ENCODE assay signal across 9 mouse cellular contexts in genomic region chr11:98031443-98031770, GRCm38 (mm10). TPM values are rescaled to one million over a fixed set of nuclear protein-coding genes. Genes with fewer than 3 reads are reported as not detected.
DNase-seq lines count a peak whose midpoint lies in the region; ATAC-seq and TF ChIP-seq lines count a peak whose summit lies in the region.
"Had no signal": no experiment of that assay in that cellular context is flagged by ENCODE, and none has a peak within 500 bp of the region (broad histone marks: within the 10 kb centered on the region; RNA-seq: fewer than 3 reads in every experiment).

No protein-coding gene starts in this region.

- DNase-seq in heart, adult 8-10 months (ENCODE audit: low spot score) = peak; percentile 76
- DNase-seq in heart, postnatal 25 days (ENCODE audit: low spot score) = no peak
- DNase-seq in NIH3T3 (ENCODE audit: low read depth) = peak; percentile 93
- peak; percentile 84 to 90 for DNase-seq in cerebellum, postnatal 25 days
- DNase-seq in heart, postnatal 14 days = peak; percentile 79 to 89
- DNase-seq in left cerebral cortex, adult 2 months (ENCODE audit: extremely low spot score in 1 of 2, low spot score in 2 of 2) = peak; percentile 68 to 80
- peak; percentile 88 for DNase-seq in midbrain, postnatal 0 days (ENCODE audit: low spot score)
- peak; percentile 48 for DNase-seq in testis, postnatal 14 days (ENCODE audit: low spot score)

- peaks cover 10% of the 10 kb centered on the region; the same call in 1 of the 2 replicates for H3K4me1 ChIP-seq in midbrain, postnatal 0 days (ENCODE audit: insufficient read depth, low read length)

- H3K4me3 ChIP-seq in left cerebral cortex, adult 2 months = no peak overlapping the region
- H3K4me3 ChIP-seq in midbrain, postnatal 0 days (ENCODE audit: low read depth, low read length) = no peak overlapping the region
- H3K4me3 ChIP-seq: embryonic facial prominence, embryonic 12.5 days had no signal

- TF ChIP-seq CTCF in left cerebral cortex, adult 2 months (IDR thresholded peaks at IDR 0.05) = peak; percentile 88
- TF ChIP-seq CTCF in midbrain, postnatal 0 days (IDR thresholded peaks at IDR 0.05) = peak; percentile 90

- H3K36me3 ChIP-seq in midbrain, postnatal 0 days (ENCODE audit: insufficient read depth, low read length) = peaks cover 23% of the 10 kb centered on the region

- H3K9me3 ChIP-seq in midbrain, postnatal 0 days (ENCODE audit: low read length) = no peaks in the 10 kb centered on the region
- H3K9me3 ChIP-seq: embryonic facial prominence, embryonic 12.5 days had no signal

- ATAC-seq in midbrain, postnatal 0 days (ENCODE audit: low FRiP score) = no peak

- H3K27ac ChIP-seq in left cerebral cortex, adult 2 months = no peak overlapping the region
- no peak overlapping the region for H3K27ac ChIP-seq in midbrain, postnatal 0 days (ENCODE audit: low read depth, low read length)

- H3K9ac ChIP-seq in midbrain, postnatal 0 days (replicated peaks; ENCODE audit: low read length, poor library complexity, severe bottlenecking) = no peak overlapping the region
- H3K9ac ChIP-seq: embryonic facial prominence, embryonic 12.5 days had no signal

- intact Hi-C loops in heart, postnatal 25 days (cut with DNase I) = loop anchor here (1.0 to 5.0 kb wide), 2 partner anchors 44 to 161 kb away; partner anchors contain the start of gene Med1
- intact Hi-C loops in heart, postnatal 14 days (cut with DNase I) = loop anchor here (1.0 to 5.0 kb wide), 3 partner anchors 44 to 171 kb away; partner anchors contain the start of gene Cdk12
- intact Hi-C loops in left cerebral cortex, adult 2 months (cut with DNase I) = loop anchor here (1.0 to 10.0 kb wide), 2 partner anchors 44 to 113 kb away; no protein-coding TSS in a partner anchor

- H3K27me3 ChIP-seq in midbrain, postnatal 0 days (ENCODE audit: insufficient read depth, low read length) = no peaks in the 10 kb centered on the region

- WGBS in midbrain, postnatal 0 days = 3% methylated on average over 5 of the region's 5 CpGs

- H3K4me2 ChIP-seq in midbrain, postnatal 0 days (ENCODE audit: low read depth, low read length, poor library complexity, severe bottlenecking) = no peak overlapping the region
- H3K4me2 ChIP-seq: embryonic facial prominence, embryonic 12.5 days had no signal

RNA-seq across cellular contexts. Expression of gene Rpl19, which starts 4.9 kb away (rescaled TPM):
- 100 to 1,000 TPM; 503 to 616 (median 589) TPM for total RNA-seq in heart, adult 8-10 months (2022)
- 100 to 1,000 TPM; 539 to 575 TPM for total RNA-seq in heart, postnatal 25 days (2021)
- 100 to 1,000 TPM; 538 to 580 TPM for total RNA-seq in heart, postnatal 14 days (2021)
- 100 to 1,000 TPM; 560 to 591 TPM for total RNA-seq in left cerebral cortex, adult 2 months (2021)
- total RNA-seq in midbrain, postnatal 0 days (2014; rRNA removed) = 597 and 686 TPM in 2 replicates
- polyA plus RNA-seq in midbrain, postnatal 0 days (2015; fragmentation: Nextera tagmentation; extraction: Ambion mirVana) = 591 and 620 TPM in 2 replicates

RNA-seq across cellular contexts. Expression of gene Cacnb1, which starts 8.6 kb away (rescaled TPM):
- 1 to 10 TPM; 6.2 to 8.5 (median 6.5) TPM for total RNA-seq in heart, adult 8-10 months (2022)
- total RNA-seq in heart, postnatal 25 days (2021) = 1 to 10 TPM; 6.0 to 6.8 TPM
- total RNA-seq in heart, postnatal 14 days (2021) = 1 to 10 TPM; 5.5 to 6.9 TPM
- 100 to 1,000 TPM; 150 to 170 TPM for total RNA-seq in left cerebral cortex, adult 2 months (2021)
- 89.1 and 96.4 TPM in 2 replicates for total RNA-seq in midbrain, postnatal 0 days (2014; rRNA removed)
- 61.1 and 63.2 TPM in 2 replicates for polyA plus RNA-seq in midbrain, postnatal 0 days (2015; fragmentation: Nextera tagmentation; extraction: Ambion mirVana)

RNA-seq across cellular contexts. Expression of gene Stac2, which starts 21.9 kb away (rescaled TPM):
- under 1 TPM; 0.16 to 0.23 (median 0.19) TPM for total RNA-seq in heart, adult 8-10 months (2022)
- total RNA-seq in heart, postnatal 25 days (2021) = under 1 TPM; 0.13 to 0.25 TPM
- total RNA-seq in heart, postnatal 14 days (2021) = under 1 TPM; 0.27 to 0.43 TPM
- total RNA-seq in left cerebral cortex, adult 2 months (2021) = 10 to 100 TPM; 97.3 to 99.9 TPM
- total RNA-seq in midbrain, postnatal 0 days (2014; rRNA removed) = 4.4 and 8.3 TPM in 2 replicates
- 3.5 and 4.1 TPM in 2 replicates for polyA plus RNA-seq in midbrain, postnatal 0 days (2015; fragmentation: Nextera tagmentation; extraction: Ambion mirVana)

RNA-seq across cellular contexts. Expression of gene Arl5c, which starts 35.4 kb away (rescaled TPM):
- total RNA-seq in heart, adult 8-10 months (2022) = under 1 TPM; 0.22 to 0.87 (median 0.45) TPM
- total RNA-seq in heart, postnatal 25 days (2021) = under 1 TPM; 0.57 to 0.92 TPM
- total RNA-seq in heart, postnatal 14 days (2021) = 1 to 10 TPM; 1.6 to 6.2 TPM
- total RNA-seq in left cerebral cortex, adult 2 months (2021) = 1 to 10 TPM; 1.2 TPM
- 1.1 and 2.9 TPM in 2 replicates for total RNA-seq in midbrain, postnatal 0 days (2014; rRNA removed)
- 2.9 and 4.5 TPM in 2 replicates for polyA plus RNA-seq in midbrain, postnatal 0 days (2015; fragmentation: Nextera tagmentation; extraction: Ambion mirVana)

RNA-seq across cellular contexts. Expression of gene Plxdc1, which starts 45.2 kb away (rescaled TPM):
- 1 to 10 TPM; 2.7 to 4.5 (median 3.4) TPM for total RNA-seq in heart, adult 8-10 months (2022)
- total RNA-seq in heart, postnatal 25 days (2021) = 1 to 10 TPM; 5.4 to 6.0 TPM
- 1 to 10 TPM; 7.3 TPM for total RNA-seq in heart, postnatal 14 days (2021)
- total RNA-seq in left cerebral cortex, adult 2 months (2021) = 10 to 100 TPM; 35.2 to 37.1 TPM
- 2.4 and 3.1 TPM in 2 replicates for total RNA-seq in midbrain, postnatal 0 days (2014; rRNA removed)
- polyA plus RNA-seq in midbrain, postnatal 0 days (2015; fragmentation: Nextera tagmentation; extraction: Ambion mirVana) = 4.9 and 5.6 TPM in 2 replicates

Comparison
In these comparisons a context has a peak if more than half of its experiments do, and no peak if none do; other contexts are left out.
1. RNA of gene Stac2, which starts 21.9 kb away (total RNA-seq): 97.3 to 99.9 TPM in left cerebral cortex, adult 2 months; 4.4 to 8.3 TPM in midbrain, postnatal 0 days, 0.27 to 0.43 TPM in heart, postnatal 14 days, 0.13 to 0.25 TPM in heart, postnatal 25 days and 0.16 to 0.23 TPM in heart, adult 8-10 months; every median in the first group is over 10 times any median in the second.